Mouse (Mus musculus) left cerebral cortex, adult 8-10 months (tissue): Measurements from ENCODE around the gene Picalm. TPM values are rescaled to one million over a fixed set of nuclear protein-coding genes. Genes with fewer than 3 reads are reported as not detected.
A peak's percentile ranks its signal among the peaks of the same experiment; 100 is the strongest.
"Not testable (repeated sequence)": the region's sequence is repeated elsewhere in the genome, so short reads cannot be mapped to it uniquely, and the experiment has no call there.

Source experiments
- DNase-seq, 2 experiments: peaks; one replicate each; pipeline ENCODE4 v3.0.0; 2022; ENCODE audit warnings: low spot score in 2 of 2
- total RNA-seq, 4 experiments: library from RNA; stranded (reverse); gene quantifications; 2 replicates each; pipeline ENCODE4 v1.2.4; 2022

The Picalm gene
- total RNA-seq, 4 experiments from 2014 or later: 138 to 157 (median 147) TPM

GRCm38 (mm10) chr7:90210116-90210515 is 80.1 kb downstream of the Picalm start:
- no peak for DNase-seq

- DNase-seq: no peak
Observed at GRCm38 (mm10) chr7:90210947-90211346, 80.9 kb downstream of the Picalm start.

- DNase-seq: peak in 1 of 2 experiments; percentile 39
Observed at GRCm38 (mm10) chr7:90216511-90216910, 86.5 kb downstream of the Picalm start.

GRCm38 (mm10) chr7:90218122-90218521 is 88.1 kb downstream of the Picalm start:
- DNase-seq: no peak

- DNase-seq: no peak
Observed at GRCm38 (mm10) chr7:90221487-90221886, 91.5 kb downstream of the Picalm start.

GRCm38 (mm10) chr7:90228075-90228474 is 98.1 kb downstream of the Picalm start:
- no peak for DNase-seq

- DNase-seq: not testable (repeated sequence)
Observed at GRCm38 (mm10) chr7:90228884-90229283, 98.9 kb downstream of the Picalm start.

GRCm38 (mm10) chr7:90231431-90231830 is 101.4 kb downstream of the Picalm start:
- DNase-seq: peak in 1 of 2 experiments; percentile 29

- DNase-seq: no peak
Observed at GRCm38 (mm10) chr7:90233921-90234320, 103.9 kb downstream of the Picalm start.

- DNase-seq: no peak
Observed at GRCm38 (mm10) chr7:90236289-90236905, 106.4 kb downstream of the Picalm start.

- DNase-seq: no peak
Observed at GRCm38 (mm10) chr7:90243151-90243550, 113.1 kb downstream of the Picalm start.

GRCm38 (mm10) chr7:90243643-90244042 is 113.6 kb downstream of the Picalm start:
- no peak for DNase-seq

GRCm38 (mm10) chr7:90252946-90253345 is 122.9 kb downstream of the Picalm start:
- no peak for DNase-seq

GRCm38 (mm10) chr7:90258701-90259100 is 128.7 kb downstream of the Picalm start:
- no peak for DNase-seq

- DNase-seq: no peak
Observed at GRCm38 (mm10) chr7:90259899-90260298, 129.9 kb downstream of the Picalm start.

- DNase-seq: no peak
Observed at GRCm38 (mm10) chr7:90261902-90262599, 132.0 kb downstream of the Picalm start.

Other genes starting within 250 kb of the Picalm start
- gene Ccdc81, start 226.6 kb upstream of the Picalm start, total RNA-seq: under 1 TPM; 0.46 to 0.79 (median 0.60) TPM
- 100 to 1,000 TPM in 2 of 4 experiments, 10 to 100 TPM in 2; 77.0 to 100 (median 90.0) TPM for gene Hikeshi, start 189.0 kb upstream of the Picalm start, total RNA-seq
- 10 to 100 TPM; 22.0 to 28.6 (median 25.5) TPM for gene Eed, start 149.2 kb upstream of the Picalm start, total RNA-seq
- gene Ccdc83, start 135.6 kb downstream of the Picalm start, total RNA-seq: not detected
- gene Sytl2, start 172.0 kb downstream of the Picalm start, total RNA-seq: 100 to 1,000 TPM in 1 of 4 experiments, 10 to 100 TPM in 3; 79.5 to 104 (median 86.6) TPM